Comparison of ENCODE assay signal across 9 mouse cellular contexts in genomic region chr11:5705972-5706371, GRCm38 (mm10). TPM values are rescaled to one million over a fixed set of nuclear protein-coding genes. Genes with fewer than 3 reads are reported as not detected.
DNase-seq lines count a peak whose midpoint lies in the region; ATAC-seq and TF ChIP-seq lines count a peak whose summit lies in the region.
"Had no signal": no experiment of that assay in that cellular context is flagged by ENCODE, and none has a peak within 500 bp of the region (broad histone marks: within the 10 kb centered on the region; RNA-seq: fewer than 3 reads in every experiment).

No protein-coding gene starts in this region.

- H3K9me3 ChIP-seq in heart, embryonic 11.5 days (replicated peaks; ENCODE audit: control insufficient read depth, low read length) = no peaks in the 10 kb centered on the region
- no peaks in the 10 kb centered on the region for H3K9me3 ChIP-seq in liver, embryonic 12.5 days (replicated peaks)

- no peak overlapping the region for H3K27ac ChIP-seq in heart, embryonic 11.5 days (ENCODE audit: low read depth, low read length)
- H3K27ac ChIP-seq in thymus, adult 2 months (ENCODE audit: control insufficient read depth, insufficient read depth, low read length) = no peak overlapping the region
- H3K27ac ChIP-seq in liver, embryonic 12.5 days = no peak overlapping the region

- intact Hi-C loops in heart, postnatal 14 days (cut with DNase I) = no loop called here

- DNase-seq in heart, postnatal 14 days = no peak
- peak; percentile 4 for DNase-seq in thymus, postnatal 4 days
- no peak for DNase-seq in thymus, adult 2 months
- no peak for DNase-seq in right cerebral cortex, postnatal 36 days (ENCODE audit: low spot score in 2 of 2)
- no peak for DNase-seq in urinary bladder, postnatal 14 days (ENCODE audit: low spot score)
- DNase-seq: gastrocnemius, postnatal 25 days had no signal

- WGBS in heart, embryonic 11.5 days (ENCODE audit: insufficient replicate concordance) = 91% methylated on average over 9 of the region's 9 CpGs
- 95% methylated on average over 9 of the region's 9 CpGs for WGBS in thymus, adult 2 months
- 81% methylated on average over 9 of the region's 9 CpGs for WGBS in liver, embryonic 12.5 days (ENCODE audit: insufficient replicate concordance)

- no peak for TF ChIP-seq CTCF in thymus, adult 2 months (IDR thresholded peaks at IDR 0.05; ENCODE audit: borderline replicate concordance, control insufficient read depth, extremely low read depth, insufficient read depth, low read length, poor library complexity)

- ATAC-seq in heart, embryonic 11.5 days (replicated peaks; ENCODE audit: insufficient number of reproducible peaks, low FRiP score, low TSS enrichment) = no peak
- no peak for ATAC-seq in liver, embryonic 12.5 days
- ATAC-seq in frontal cortex, adult (ENCODE audit: low TSS enrichment) = no peak

- peaks cover 8% of the 10 kb centered on the region for H3K36me3 ChIP-seq in heart, embryonic 11.5 days (ENCODE audit: control insufficient read depth, insufficient read depth, low read length)
- peaks cover 8% of the 10 kb centered on the region; the same call in 1 of the 2 replicates for H3K36me3 ChIP-seq in thymus, adult 2 months (ENCODE audit: control insufficient read depth, insufficient read depth, low read length)
- H3K36me3 ChIP-seq in liver, embryonic 12.5 days = peaks cover 33% of the 10 kb centered on the region

- H3K27me3 ChIP-seq in heart, embryonic 11.5 days (ENCODE audit: control insufficient read depth, insufficient read depth, low read length) = no peaks in the 10 kb centered on the region
- H3K27me3 ChIP-seq in thymus, adult 2 months (ENCODE audit: control insufficient read depth, insufficient read depth, low read length) = no peaks in the 10 kb centered on the region
- H3K27me3 ChIP-seq in liver, embryonic 12.5 days (replicated peaks) = no peaks in the 10 kb centered on the region

- no peak for TF ChIP-seq POLR2A in thymus, adult 2 months (IDR thresholded peaks at IDR 0.05; ENCODE audit: control insufficient read depth, extremely low read depth, insufficient read depth, low read length, poor library complexity)

- H3K9ac ChIP-seq in heart, embryonic 11.5 days (ENCODE audit: low read depth, low read length) = no peak overlapping the region
- peak overlapping the region; percentile 95 for H3K9ac ChIP-seq in liver, embryonic 12.5 days

- H3K4me1 ChIP-seq in heart, embryonic 11.5 days (ENCODE audit: control insufficient read depth, insufficient read depth, low read length) = peaks cover 8% of the 10 kb centered on the region
- H3K4me1 ChIP-seq in thymus, adult 2 months (replicated peaks; ENCODE audit: control insufficient read depth, insufficient read depth, low read length) = peaks cover 9% of the 10 kb centered on the region
- H3K4me1 ChIP-seq in liver, embryonic 12.5 days = peaks cover 29% of the 10 kb centered on the region

- H3K4me2 ChIP-seq in heart, embryonic 11.5 days = peak overlapping the region; percentile 82
- H3K4me2 ChIP-seq in liver, embryonic 12.5 days = peak overlapping the region; percentile 92

- peak overlapping the region; percentile 98; the same call in 1 of the 2 replicates for H3K4me3 ChIP-seq in heart, embryonic 11.5 days (ENCODE audit: low read depth, low read length)
- no peak overlapping the region for H3K4me3 ChIP-seq in thymus, adult 2 months (ENCODE audit: control insufficient read depth, insufficient read depth, low read length)
- peak overlapping the region; percentile 99 for H3K4me3 ChIP-seq in liver, embryonic 12.5 days

RNA-seq across cellular contexts. Expression of gene Mrps24, which starts 9.5 kb away (rescaled TPM):
- polyA plus RNA-seq in heart, embryonic 11.5 days (2014; fragmentation: Nextera tagmentation; extraction: Ambion mirVana) = 174 and 184 TPM in 2 replicates
- 100 to 1,000 TPM; 129 to 130 TPM for total RNA-seq in heart, postnatal 14 days (2021)
- 217 and 219 TPM in 2 replicates for polyA plus RNA-seq in thymus, adult 2 months (2012; rRNA removed)
- 143 and 149 TPM in 2 replicates for polyA plus RNA-seq in liver, embryonic 12.5 days (2016; fragmentation: Nextera tagmentation; extraction: Ambion mirVana)

RNA-seq across cellular contexts. Expression of gene Urgcp, which starts 56.2 kb away (rescaled TPM):
- 14.2 and 18.7 TPM in 2 replicates for polyA plus RNA-seq in heart, embryonic 11.5 days (2014; fragmentation: Nextera tagmentation; extraction: Ambion mirVana)
- total RNA-seq in heart, postnatal 14 days (2021) = 10 to 100 TPM; 55.6 to 66.5 TPM
- 22.2 and 22.4 TPM in 2 replicates for polyA plus RNA-seq in thymus, adult 2 months (2012; rRNA removed)
- polyA plus RNA-seq in liver, embryonic 12.5 days (2016; fragmentation: Nextera tagmentation; extraction: Ambion mirVana) = 13.4 and 14.6 TPM in 2 replicates
